Mouse (Mus musculus): Measurements from ENCODE around the gene Upk1a. TPM values are rescaled to one million over a fixed set of nuclear protein-coding genes. Genes with fewer than 3 reads are reported as not detected.

The Upk1a gene
- total RNA-seq (2012; rRNA removed) (6.5 and 10.9 TPM in 2 replicates), total RNA-seq (2014; rRNA removed) (0.47 and 0.49 TPM in 2 replicates), polyA plus RNA-seq (2012; ENCODE audit: insufficient read length, low read depth) (1.8 and 2.3 TPM in 2 replicates)

GRCm38 (mm10) chr7:30612654-30613402 is at the start of gene Upk1a:
Gene Upk1a (minus strand): TSS chr7:30612847.
- H3K27ac ChIP-seq (ENCODE audit: insufficient read depth, low read depth) = no peak within 1 kb of the TSS
- TF ChIP-seq NELFE (IDR thresholded peaks at IDR 0.05; ENCODE audit: low read depth, low read length) (no peak), CHD2 (IDR thresholded peaks at IDR 0.05; ENCODE audit: low read length) (no peak), ZKSCAN1 (IDR thresholded peaks at IDR 0.05; ENCODE audit: borderline replicate concordance, low read depth, low read length) (no peak), ZMIZ1 (IDR thresholded peaks at IDR 0.05; ENCODE audit: low read depth, low read length) (no peak), MAZ (IDR thresholded peaks at IDR 0.05; ENCODE audit: low read depth, low read length) (no peak)
- H3K4me3 ChIP-seq (replicated peaks in 1 of 3; ENCODE audit: low read depth in 2 of 3, low read length in 2 of 3, poor library complexity in 1 of 3) = no peak within 1 kb of the TSS
- H3K36me3 ChIP-seq (replicated peaks in 1 of 2; ENCODE audit: control insufficient read depth in 1 of 2, insufficient read depth in 1 of 2, low read length in 1 of 2) = peaks cover 19 to 38% of the 10 kb centered on the region in 2 experiments
- H3K4me1 ChIP-seq (ENCODE audit: control insufficient read depth in 1 of 2, insufficient read depth in 2 of 2) = peaks cover 2 to 28% of the 10 kb centered on the region in 2 experiments; a peak in 3 of 4 replicates
- no peak for DNase-seq (ENCODE audit: extremely low read depth)
- no peaks in the 10 kb centered on the region for H3K79me2 ChIP-seq (replicated peaks; ENCODE audit: control insufficient read depth, extremely low read depth, insufficient read depth, poor library complexity, severe bottlenecking)
- no peaks in the 10 kb centered on the region for H3K9me3 ChIP-seq (replicated peaks; ENCODE audit: low read length)
- in situ Hi-C loops (cut with MboI; ENCODE audit: low pct_ligation_motif_present, low pct_unique_long_range_greater_than_20kb, low sequenced_read_pairs) = no loop called here
- H3K9ac ChIP-seq (ENCODE audit: insufficient read depth, low read depth) = no peak within 1 kb of the TSS
- dilution Hi-C loops (cut with MboI; ENCODE audit: extremely low pct_ligation_motif_present, extremely low pct_unique_long_range_greater_than_20kb, low sequenced_read_pairs) = no loop called here
- H3K4me2 ChIP-seq (ENCODE audit: insufficient read depth, low read depth, poor library complexity, severe bottlenecking) = no peak within 1 kb of the TSS
- H3K27me3 ChIP-seq (replicated peaks) = no peaks in the 10 kb centered on the region

GRCm38 (mm10) chr7:30649591-30650540 is 37.2 kb upstream of the Upk1a start, which contains the start of gene Rbm42:
Gene Rbm42 (minus strand): TSS chr7:30650317.
- H3K9ac ChIP-seq (ENCODE audit: insufficient read depth, low read depth) = peak within 1 kb of the TSS; percentile 87
- peaks cover 10% of the 10 kb centered on the region for H3K79me2 ChIP-seq (replicated peaks; ENCODE audit: control insufficient read depth, extremely low read depth, insufficient read depth, poor library complexity, severe bottlenecking)
- peak within 1 kb of the TSS; percentile 81 to 95 (median 91) for H3K4me3 ChIP-seq (replicated peaks in 1 of 3; ENCODE audit: low read depth in 2 of 3, low read length in 2 of 3, poor library complexity in 1 of 3)
- no peaks in the 10 kb centered on the region for H3K27me3 ChIP-seq (replicated peaks)
- dilution Hi-C loops (cut with MboI; ENCODE audit: extremely low pct_ligation_motif_present, extremely low pct_unique_long_range_greater_than_20kb, low sequenced_read_pairs) = no loop called here
- H3K9me3 ChIP-seq (replicated peaks; ENCODE audit: low read length) = no peaks in the 10 kb centered on the region
- DNase-seq (ENCODE audit: extremely low read depth) = peak; percentile 100
- in situ Hi-C loops (cut with MboI; ENCODE audit: low pct_ligation_motif_present, low pct_unique_long_range_greater_than_20kb, low sequenced_read_pairs) = no loop called here
- peaks cover 5 to 35% of the 10 kb centered on the region in 2 experiments for H3K4me1 ChIP-seq (ENCODE audit: control insufficient read depth in 1 of 2, insufficient read depth in 2 of 2)
- H3K4me2 ChIP-seq (ENCODE audit: insufficient read depth, low read depth, poor library complexity, severe bottlenecking) = peak within 1 kb of the TSS; percentile 79
- peaks cover 53 to 71% of the 10 kb centered on the region in 2 experiments for H3K36me3 ChIP-seq (replicated peaks in 1 of 2; ENCODE audit: control insufficient read depth in 1 of 2, insufficient read depth in 1 of 2, low read length in 1 of 2)
- no peak within 1 kb of the TSS for H3K27ac ChIP-seq (ENCODE audit: insufficient read depth, low read depth)
- TF ChIP-seq ZKSCAN1 (IDR thresholded peaks at IDR 0.05; ENCODE audit: borderline replicate concordance, low read depth, low read length) (no peak), ELF1 (IDR thresholded peaks at IDR 0.05; ENCODE audit: low read depth, low read length) (peak; percentile 100), ZC3H11A (IDR thresholded peaks at IDR 0.05; ENCODE audit: low read depth, low read length) (no peak), MYC (IDR thresholded peaks at IDR 0.05; ENCODE audit: low read depth, low read length) (no peak), NRF1 (IDR thresholded peaks at IDR 0.05; ENCODE audit: low read depth, low read length) (peak; percentile 57), CTCF (conservative IDR thresholded peaks at IDR 0.05 in 1 of 2, IDR thresholded peaks at IDR 0.05 in 1 of 2; ENCODE audit: low read depth in 2 of 2, low read length in 2 of 2) (no peak), MAFK (IDR thresholded peaks at IDR 0.05; ENCODE audit: insufficient replicate concordance, low read length) (no peak), TCF12 (IDR thresholded peaks at IDR 0.05; ENCODE audit: low read depth, low read length) (peak; percentile 48; the same call in 1 of the 2 replicates), IRF4 (IDR thresholded peaks at IDR 0.05; ENCODE audit: low read depth, low read length) (peak; percentile 66), POLR2AphosphoS2 (IDR thresholded peaks at IDR 0.05; ENCODE audit: low read depth, low read length) (peak; percentile 85), KAT2A (IDR thresholded peaks at IDR 0.05; ENCODE audit: insufficient replicate concordance, low read length) (peak; percentile 76; the same call in 1 of the 2 replicates), USF1 (IDR thresholded peaks at IDR 0.05; ENCODE audit: low read depth, low read length) (no peak), UBTF (IDR thresholded peaks at IDR 0.05; ENCODE audit: low read depth, low read length) (no peak), CHD1 (IDR thresholded peaks at IDR 0.05; ENCODE audit: low read depth, low read length) (no peak), USF2 (conservative IDR thresholded peaks at IDR 0.05; ENCODE audit: low read depth, low read length) (no peak), ZNF384 (IDR thresholded peaks at IDR 0.05; ENCODE audit: low read depth, low read length) (no peak), MXI1 (IDR thresholded peaks at IDR 0.05; ENCODE audit: low read depth, low read length) (peak; percentile 76), POLR2A (IDR thresholded peaks at IDR 0.05; ENCODE audit: low read depth, low read length) (peak; percentile 81), CHD2 (IDR thresholded peaks at IDR 0.05; ENCODE audit: low read length) (peak; percentile 22; the same call in 1 of the 2 replicates), BHLHE40 (IDR thresholded peaks at IDR 0.05; ENCODE audit: low read depth, low read length) (no peak), TBP (conservative IDR thresholded peaks at IDR 0.05; ENCODE audit: low read depth, low read length) (peak; percentile 65; the same call in 1 of the 2 replicates), SMC3 (IDR thresholded peaks at IDR 0.05; ENCODE audit: low read depth, low read length) (no peak), ZMIZ1 (IDR thresholded peaks at IDR 0.05; ENCODE audit: low read depth, low read length) (peak; percentile 71), HCFC1 (IDR thresholded peaks at IDR 0.05; ENCODE audit: low read depth, low read length) (peak; percentile 87), JUN (IDR thresholded peaks at IDR 0.05; ENCODE audit: insufficient read depth, low read depth, low read length) (no peak), RCOR1 (conservative IDR thresholded peaks at IDR 0.05; ENCODE audit: low read depth, low read length) (no peak)

All from CH12.LX (cell line).